Mouse (Mus musculus): ENCODE results near the gene Mtmr1.
"Not testable (repeated sequence)": the region's sequence is repeated elsewhere in the genome, so short reads cannot be mapped to it uniquely, and the experiment has no call there.

Mtmr1 gene

DNA sequence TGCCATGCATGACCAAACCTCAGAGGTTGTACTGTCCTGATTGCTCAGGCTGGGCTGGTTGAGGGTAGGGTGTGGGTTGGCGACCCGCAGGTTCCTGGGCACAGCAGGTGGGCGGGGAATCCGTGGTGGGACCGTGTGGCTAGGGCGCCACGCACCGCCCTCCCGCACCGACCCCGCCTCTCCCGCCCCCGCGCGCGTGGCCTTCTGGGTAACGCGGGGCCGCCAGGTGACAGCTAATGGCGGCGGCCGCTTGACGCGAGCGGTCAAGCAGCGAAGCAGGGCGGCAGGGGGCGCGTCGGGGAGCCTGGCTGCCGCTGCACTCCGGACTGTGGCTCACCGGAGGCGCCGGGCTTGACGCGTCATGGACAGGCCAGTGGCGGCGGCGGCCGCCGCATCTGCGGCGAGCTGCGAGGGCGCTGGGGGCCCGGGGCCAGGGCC lies at the start of gene Mtmr1:
Gene Mtmr1, plus strand, starts transcription at position 207 of the 438 bp plus-strand sequence.
- peak; percentile 70 for DNase-seq (ENCODE audit: extremely low spot score)

DNA sequence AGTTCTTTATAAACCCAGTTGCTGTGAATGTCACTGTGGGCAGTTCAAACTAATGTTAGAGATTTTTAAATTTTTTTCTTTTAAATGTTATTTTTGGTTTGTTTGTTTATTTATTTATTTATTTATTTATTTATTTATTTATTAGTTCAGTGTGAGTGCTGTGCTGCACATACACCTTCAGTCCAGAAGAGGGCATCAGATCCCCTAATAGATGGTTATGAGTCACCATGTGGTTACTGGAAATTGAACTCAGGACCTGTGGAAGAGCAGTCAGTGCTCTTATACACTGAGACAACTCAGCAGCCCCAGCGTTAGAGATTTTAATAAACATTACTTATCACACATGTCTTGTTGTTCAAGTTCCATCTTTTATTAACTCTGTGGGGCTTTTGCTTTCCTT lies 12.5 kb upstream of the Mtmr1 start:
- DNase-seq (ENCODE audit: extremely low spot score) = no peak

DNA sequence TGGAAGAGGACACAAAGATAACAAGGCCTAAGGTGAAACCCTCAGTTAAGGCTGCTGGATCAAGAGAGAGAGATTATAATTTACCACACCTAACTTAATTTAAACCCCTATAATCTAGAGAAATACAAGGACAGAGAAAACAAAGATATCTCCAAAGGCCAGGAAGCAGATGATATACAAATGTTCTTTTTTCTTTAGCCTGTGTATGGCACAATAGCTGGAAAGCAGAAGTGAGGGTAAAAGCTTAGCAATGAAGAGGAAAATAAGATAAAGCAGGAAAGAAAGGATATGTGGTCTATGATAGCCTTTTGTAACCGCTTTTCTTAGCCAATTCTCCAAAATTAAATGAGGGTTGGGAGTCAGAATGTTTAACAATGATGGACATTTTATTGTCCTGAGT lies 9.2 kb upstream of the Mtmr1 start:
- no peak for DNase-seq (ENCODE audit: extremely low spot score)

DNA sequence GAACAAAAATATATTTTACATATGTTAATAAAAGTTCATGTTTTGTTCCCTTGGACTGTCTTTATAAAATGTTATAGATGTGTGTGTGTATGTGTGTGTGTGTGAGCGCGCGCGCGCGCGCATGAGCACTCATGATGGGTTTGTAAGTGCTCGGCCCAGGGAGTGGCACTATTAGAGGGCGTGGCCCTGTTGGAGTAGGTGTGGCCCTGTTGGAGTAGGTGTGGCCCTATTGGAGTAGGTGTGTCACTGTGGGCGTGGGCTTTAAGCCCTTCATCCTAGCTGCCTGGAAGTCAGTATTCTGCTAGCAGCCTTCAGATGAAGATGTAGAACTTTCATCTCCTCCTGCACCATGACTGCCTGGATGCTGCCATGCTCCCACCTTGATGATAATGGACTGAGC lies 2.8 kb upstream of the Mtmr1 start:
- DNase-seq (ENCODE audit: extremely low spot score) = not testable (repeated sequence)

DNA sequence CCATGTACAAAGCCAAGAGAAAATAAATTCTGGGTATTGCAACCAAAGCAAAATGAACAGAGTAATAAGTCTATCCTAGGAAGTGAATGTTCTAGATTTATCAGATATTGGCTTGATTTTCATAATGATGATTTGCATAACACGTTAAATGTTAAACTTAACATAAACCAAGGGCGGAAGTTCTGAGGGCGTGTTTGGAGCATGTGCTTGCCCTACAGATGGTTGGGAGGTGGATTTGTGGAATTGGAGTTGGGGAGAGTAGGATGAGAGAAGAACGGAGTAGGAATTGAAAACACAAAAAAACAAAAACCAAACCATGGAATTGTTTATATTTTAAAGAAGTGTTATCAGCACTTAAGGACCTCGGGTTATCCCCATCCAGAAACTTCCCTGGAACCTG lies 498 bp upstream of the Mtmr1 start:
- DNase-seq (ENCODE audit: extremely low spot score) = no peak

DNA sequence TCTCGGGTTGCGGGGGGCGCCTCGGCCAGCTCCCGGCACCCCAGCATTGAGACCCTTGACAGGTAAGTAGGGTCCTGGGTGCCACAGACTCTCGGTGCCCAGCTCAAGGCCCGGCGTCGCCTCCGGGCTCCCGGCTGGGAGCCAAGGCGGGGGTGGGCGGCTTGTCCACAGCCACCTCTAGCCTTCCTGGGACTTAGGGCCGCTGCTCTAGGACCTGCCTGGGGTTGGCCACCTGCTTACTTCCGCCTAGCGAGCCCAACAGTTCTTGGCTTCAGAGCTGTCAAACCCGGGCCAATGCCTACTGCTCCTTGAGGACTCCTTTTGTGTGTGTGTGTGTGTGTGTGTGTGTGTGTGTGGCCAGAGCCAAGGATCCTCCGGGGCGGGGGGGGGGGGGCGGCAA lies 451 bp downstream of the Mtmr1 start:
- DNase-seq (ENCODE audit: extremely low spot score) = no peak

DNA sequence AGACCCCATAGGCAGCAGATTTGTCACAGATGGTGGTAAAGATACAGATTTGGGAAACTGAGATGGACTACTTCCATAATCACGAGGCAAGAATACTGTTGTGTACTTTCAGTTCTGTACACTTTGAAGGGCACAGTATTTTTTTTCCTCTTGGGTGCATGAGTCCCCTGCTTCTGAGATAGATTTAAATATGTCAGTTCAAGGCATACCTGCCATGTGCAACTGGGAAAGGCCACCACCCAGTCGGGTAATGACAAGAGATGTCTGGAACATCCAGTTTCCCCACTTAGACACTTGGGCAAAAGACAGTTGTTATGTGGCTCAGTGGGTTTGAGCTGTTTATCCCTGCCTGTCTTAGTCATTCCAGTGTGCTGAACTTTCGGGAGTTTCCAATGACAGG lies 950 bp downstream of the Mtmr1 start:
- DNase-seq (ENCODE audit: extremely low spot score) = no peak

DNA sequence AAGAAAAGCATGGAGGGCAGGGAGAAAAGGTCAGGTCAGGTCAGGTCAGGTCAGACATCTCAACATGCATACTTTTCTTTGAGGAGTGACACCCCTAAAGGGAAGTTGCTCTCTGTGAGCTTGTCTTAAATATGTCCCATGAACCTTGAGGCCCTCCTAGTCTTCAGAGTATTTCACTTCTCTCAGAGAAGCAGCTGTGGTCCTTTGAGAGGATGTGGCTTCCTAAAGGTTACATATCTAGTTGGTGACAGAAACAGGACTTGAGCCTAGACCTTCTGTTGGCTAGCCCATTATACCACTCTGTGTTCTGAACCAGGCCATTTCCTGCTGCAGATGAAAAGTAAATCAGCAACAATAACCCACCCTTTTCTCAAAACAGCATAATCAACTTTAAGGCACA lies 2.4 kb downstream of the Mtmr1 start:
- DNase-seq (ENCODE audit: extremely low spot score) = no peak

DNA sequence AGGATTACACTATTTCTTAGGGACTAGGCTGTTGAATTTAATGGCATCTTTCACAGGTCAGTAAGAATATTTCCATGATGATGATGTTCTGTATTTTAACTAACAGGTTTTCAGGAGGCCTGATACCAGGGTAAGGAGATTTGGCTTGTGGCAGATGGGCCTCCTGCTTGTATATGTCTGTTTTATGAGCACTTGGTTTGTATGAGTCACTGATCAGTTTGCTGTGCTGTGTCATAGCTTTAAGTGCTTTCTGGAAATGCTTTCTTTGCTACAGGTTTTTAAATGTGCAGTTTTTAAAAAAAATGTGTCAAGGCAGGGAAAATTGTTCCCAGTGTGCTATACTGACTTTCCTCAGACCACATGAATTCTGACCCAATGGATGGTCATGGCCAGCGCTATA lies 12.2 kb downstream of the Mtmr1 start:
- DNase-seq (ENCODE audit: extremely low spot score) = no peak

DNA sequence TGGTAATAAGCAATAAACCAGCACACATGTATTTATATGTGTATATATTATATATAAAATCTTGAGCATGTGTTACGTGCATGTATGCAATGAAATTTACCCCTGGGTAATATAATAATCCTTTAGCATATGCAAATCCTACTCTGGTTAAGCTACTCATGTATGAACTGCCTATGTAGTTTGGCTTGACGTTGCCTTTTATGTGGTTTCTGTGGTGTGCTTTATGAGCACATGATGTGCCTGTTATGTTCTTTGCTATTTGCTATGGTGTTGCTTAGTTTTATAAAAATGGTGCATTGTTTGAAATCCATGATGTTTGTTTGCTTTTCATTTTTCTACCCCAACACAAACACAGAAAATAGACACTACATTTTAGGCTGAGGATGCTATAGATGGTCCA lies 13.9 kb downstream of the Mtmr1 start:
- no peak for DNase-seq (ENCODE audit: extremely low spot score)

DNA sequence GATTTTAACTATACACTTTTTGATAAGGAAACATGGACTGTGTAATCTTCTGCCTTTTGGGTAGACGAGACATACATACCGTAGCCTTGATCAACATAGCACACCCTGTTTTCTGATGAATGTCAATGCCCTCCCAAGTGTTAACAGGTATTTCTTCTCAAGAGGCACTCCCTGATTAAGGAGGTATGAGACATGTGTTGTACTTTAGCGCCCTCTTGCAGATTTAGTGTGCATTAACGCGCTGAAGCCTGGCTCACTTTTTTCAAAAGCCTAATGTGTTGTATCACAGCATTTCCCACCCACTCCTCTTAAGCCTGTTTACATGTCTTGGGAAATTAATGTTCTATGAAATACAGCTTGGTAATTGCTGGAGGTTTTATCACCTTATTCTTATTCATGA lies 17.0 kb downstream of the Mtmr1 start:
- DNase-seq (ENCODE audit: extremely low spot score) = no peak

DNA sequence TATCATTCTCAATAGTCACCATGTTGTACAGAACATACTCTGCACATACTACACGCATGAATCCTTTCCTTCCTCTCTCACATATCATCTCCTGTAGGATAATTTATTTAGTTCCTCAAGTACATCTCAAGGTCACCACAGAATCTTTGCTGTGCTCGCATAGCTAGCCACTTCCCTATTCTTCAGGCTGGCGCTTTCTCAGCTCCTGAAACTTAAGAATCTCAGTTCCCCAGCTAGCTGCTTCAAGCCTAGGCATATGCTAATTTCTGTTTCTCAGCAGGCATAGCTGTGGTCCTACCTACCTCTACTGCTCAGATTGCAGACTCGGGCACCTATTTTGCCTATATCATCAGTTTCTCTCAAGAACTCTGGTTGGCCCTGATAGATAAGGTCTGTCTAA lies 31.8 kb downstream of the Mtmr1 start:
- DNase-seq (ENCODE audit: extremely low spot score) = no peak

DNA sequence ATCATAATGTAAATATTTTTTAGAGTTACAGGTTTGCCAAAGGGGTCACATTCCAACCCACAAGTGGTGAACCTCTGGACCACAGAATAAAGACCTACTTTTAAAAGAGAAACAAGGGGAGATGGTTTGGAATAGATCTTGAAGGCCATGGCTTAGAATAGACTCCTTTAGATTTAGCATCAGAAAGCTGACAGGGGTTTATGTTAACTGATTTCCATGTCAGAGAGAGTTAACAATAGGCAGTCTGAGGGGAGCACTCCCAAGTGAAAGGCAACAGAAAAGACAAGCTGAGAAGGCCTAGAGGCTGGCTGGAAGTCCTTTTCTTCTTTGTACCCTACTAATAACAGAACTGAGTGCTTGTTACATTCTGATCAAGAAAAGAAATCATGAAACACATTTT lies 41.7 kb downstream of the Mtmr1 start:
- DNase-seq (ENCODE audit: extremely low spot score) = no peak

DNA sequence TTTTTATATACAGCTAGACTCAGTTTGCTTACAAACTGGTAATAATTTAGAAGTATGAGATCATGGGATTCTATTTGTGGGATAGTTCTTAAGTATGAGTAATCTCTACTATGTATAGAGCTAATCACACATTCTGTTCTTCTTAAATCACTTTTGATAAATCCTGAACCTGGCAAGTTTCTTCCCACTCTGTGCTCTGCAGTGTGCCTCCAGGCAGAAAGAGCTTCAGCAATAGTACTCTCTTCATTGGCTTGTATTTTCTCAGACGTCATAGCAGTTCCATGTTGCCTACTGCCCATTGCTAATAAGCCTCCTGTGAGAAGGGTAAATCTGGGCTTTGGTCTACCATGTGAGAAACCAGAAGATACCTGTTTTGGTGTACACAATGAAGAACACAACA lies 43.8 kb downstream of the Mtmr1 start:
- DNase-seq (ENCODE audit: extremely low spot score) = no peak

DNA sequence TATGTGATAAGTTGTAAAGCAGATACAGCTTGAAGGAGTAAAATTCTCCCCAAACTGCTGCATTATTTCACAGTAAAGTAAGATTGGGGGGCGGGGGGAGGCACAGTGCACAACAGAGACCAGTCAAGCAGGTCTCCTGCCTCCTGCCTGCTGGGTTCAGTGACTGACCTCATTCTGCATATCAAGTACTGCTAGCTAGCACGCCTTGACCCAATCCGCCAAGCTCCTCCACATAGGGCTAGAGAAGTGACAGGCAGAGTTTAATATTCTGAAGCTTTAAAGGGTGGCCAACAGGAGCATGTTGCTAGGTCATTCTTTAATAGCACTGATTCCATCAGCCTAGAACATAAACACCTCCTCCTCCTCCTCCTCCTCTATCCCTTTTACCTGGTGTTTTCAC lies 48.2 kb downstream of the Mtmr1 start:
- no peak for DNase-seq (ENCODE audit: extremely low spot score)

DNA sequence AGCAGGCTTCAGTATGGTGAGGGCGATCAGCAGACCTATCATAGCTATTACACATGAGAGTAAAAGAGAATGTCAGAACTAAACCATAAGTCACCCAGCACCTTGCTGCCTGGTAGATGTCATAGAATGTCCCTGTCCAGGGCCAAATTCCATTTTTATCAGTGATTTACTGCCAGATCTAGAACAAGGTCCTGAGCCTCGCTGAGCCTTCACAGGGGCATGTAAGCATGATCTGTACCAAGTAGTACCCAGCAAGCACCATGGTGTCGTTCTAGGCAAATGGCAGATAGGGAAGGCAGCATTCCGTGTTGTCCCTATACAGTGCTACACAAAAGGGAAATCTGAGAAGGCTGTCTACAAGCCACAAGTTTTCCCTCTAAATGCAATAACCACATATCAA lies 49.1 kb downstream of the Mtmr1 start:
- no peak for DNase-seq (ENCODE audit: extremely low spot score)

DNA sequence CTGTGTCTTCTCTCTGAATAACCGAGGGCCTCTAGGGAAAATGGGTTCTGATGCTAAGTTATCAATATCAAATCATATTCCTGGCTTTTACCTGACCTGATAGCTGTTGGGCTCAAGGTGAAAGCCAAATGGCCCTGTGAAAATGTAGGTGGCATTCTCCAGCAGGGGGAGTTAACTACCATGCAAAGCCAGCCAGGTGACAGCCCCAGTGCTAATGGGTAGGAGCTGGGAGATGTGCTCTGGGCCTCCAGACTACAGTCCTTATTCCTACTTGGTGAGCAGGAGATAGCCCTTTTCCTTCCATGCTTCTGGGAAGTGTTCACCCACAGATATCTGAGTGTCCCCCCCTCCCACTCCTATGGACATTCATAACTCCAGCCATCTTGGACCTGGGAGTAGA lies 60.3 kb downstream of the Mtmr1 start:
- no peak for DNase-seq (ENCODE audit: extremely low spot score)

DNA sequence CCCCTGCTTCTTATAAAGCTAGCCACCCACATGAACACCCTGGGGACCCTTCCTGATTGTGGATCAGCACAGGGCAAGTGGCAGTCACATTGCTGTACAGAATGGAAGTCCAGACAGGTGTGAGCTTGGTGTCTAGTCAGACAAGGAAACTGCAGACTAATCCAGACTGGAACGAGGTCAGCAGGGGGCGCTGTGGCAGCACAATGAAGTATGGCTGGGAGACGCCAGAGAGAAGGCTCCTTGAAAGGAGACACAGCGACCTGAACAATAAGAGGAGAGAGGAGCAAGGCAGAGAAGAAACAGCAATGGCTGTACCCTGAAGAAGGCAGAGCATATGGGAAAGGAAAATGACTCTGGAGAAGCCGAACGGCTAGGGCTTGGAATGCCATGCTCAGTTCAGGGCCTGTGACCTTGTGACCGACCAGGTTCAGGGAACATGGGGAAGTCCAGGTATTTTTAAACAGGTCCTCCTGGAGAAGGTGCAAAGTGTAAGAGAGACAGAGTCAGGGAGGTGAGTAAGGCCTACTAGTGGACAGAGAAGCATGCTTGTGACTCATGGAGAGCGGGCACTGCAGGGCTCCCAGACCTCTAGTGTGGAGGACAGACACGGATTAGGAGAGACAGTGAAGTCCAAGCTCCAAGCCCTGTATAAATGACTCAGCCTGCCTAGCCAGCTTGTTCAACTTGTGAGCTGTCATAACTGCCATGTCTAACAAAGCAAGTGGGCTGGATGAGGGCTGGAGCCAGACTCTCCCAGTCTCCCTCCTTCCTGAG lies 61.4 kb downstream of the Mtmr1 start:
- peak; percentile 58 for DNase-seq (ENCODE audit: extremely low spot score)

DNA sequence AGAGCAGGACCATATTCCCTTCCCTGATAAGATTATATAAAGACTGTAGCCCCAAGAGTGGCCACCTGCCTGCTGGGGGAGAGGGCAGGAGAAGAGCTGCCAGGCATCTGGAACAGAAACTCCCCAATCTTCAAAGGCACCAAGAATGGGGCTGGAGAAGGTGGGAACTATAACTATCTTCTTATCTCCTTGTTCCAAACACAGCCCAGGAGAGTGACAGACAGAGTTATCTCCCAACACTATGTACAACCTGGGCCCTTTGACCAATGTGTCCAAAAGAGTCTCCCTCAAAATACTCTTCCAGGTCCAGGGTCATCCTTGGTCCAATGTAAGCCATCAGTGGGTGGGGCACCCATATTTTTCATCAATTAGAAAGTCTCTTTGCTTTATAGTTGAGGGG lies 62.9 kb downstream of the Mtmr1 start:
- DNase-seq (ENCODE audit: extremely low spot score) = no peak

DNA sequence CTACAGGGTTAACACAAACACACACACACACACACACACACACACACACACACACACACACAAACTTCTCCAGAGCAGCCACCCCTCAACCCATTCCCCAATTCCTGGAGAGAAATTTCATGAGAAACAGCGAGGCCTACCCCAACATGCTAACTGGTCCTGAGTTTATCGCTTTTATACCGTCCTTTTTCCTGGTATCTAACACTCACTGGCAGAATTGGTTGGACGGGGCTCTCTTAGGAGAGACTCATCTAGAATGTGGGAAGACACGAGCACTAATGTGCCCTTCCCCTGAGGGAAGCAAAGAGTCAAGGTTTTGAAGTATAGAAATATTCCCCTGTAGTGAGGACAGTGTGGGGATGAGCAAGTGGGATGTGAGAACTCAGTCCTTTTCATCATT lies 66.3 kb downstream of the Mtmr1 start:
- no peak for DNase-seq (ENCODE audit: extremely low spot score)

DNA sequence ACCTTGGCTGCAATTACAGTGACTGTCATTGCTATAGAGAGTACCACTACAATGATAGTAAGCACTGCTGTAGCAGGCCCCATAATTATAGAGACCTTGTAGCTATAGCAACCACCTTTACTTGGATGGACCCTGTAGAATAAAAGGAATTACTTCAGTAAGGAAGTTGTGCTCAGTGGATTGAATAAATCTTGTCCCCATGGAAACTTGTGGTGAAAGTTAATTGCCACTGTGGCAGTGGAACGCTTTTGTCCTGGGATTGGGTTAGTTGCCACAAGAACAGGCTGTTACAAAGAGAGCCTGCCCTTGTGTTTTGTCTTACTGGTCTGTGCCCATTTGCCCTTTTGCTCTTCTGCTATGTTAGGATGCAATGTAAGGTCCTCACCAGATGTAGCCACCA lies 69.9 kb downstream of the Mtmr1 start:
- no peak for DNase-seq (ENCODE audit: extremely low spot score)

DNA sequence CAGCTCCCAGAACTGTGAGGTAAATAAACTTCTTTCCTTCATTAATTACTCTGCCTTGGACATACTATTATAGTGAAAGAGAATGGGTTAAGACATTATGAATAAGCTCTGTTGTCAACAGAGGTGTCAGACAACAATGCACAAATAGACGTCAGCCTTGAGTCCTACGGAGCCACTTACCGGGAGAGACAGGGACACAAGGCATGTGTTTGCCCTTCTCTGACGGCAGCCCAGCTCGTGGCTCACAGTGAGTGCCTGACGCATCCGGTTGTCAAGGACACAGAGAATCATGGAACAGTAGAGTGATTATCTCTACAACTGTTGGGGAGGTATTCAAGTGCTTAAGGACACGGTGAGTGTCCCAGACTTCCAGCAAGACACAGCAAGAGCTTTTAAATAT lies 70.3 kb downstream of the Mtmr1 start:
- DNase-seq (ENCODE audit: extremely low spot score) = peak; percentile 1

DNA sequence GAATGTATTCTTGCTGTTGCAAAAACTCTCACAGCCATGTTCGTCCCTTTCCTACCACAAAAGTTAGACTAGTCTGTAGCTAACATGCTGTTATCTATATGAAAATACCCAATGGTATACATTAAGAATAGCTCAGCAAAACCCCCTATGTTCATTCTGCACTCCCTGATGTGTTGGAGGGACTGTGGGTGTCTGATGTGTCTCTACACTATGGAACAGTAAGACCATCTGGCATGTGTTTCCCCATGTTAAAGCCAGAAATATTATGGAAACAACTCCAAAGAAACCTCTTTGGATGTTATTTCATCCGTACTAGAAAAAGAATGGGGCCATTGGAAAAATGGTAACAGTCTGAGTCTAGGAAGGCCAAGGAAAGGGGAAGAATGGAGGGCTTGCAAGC lies 71.0 kb downstream of the Mtmr1 start:
- DNase-seq (ENCODE audit: extremely low spot score) = no peak

DNA sequence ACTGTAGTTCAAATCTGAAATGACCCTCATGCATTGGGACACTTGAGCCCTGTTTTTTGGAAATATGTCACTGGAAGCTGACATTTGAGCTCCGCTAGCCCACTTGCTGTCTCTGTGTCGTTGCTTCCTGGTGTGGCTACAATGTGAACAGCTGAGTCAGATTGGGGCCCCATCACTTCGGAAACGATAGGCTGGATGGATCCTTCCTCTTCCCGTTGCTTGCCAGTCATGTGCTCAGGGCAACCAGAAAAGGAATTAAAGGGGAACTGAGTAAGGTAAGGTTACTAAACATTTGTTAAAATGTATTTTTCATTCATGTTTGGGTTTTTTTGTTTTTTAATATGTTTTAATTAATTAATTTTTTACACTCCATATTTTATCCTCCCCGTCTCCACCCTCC lies 74.9 kb downstream of the Mtmr1 start:
- DNase-seq (ENCODE audit: extremely low spot score) = no peak

Data from embryo, embryonic 9.5 days (tissue).